ENCODE assay signal across 12 mouse cellular contexts in the genomic region with DNA sequence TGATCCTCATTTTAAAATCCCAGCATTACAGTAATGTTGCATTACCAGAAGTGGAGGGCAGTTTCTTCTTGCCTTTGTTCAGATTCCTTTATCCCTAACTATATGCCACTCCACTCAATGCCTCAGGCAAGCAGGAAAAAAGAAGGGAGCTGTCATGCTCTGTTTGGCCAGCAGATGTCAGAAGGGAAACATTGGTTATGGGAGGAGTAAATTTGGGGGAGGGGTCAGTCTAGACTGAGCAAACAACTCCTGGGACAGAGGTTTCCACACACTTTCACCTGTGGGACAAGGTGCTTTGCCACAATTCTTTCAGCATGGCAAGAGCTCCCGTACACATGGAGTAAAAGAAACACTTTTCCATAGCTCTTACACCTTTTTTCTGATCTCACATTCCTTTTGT. TPM values are rescaled to one million over a fixed set of nuclear protein-coding genes. Genes with fewer than 3 reads are reported as not detected.
DNase-seq lines count a peak whose midpoint lies in the region; ATAC-seq lines count a peak whose summit lies in the region.
"Had no signal": no experiment of that assay in that cellular context is flagged by ENCODE, and none has a peak within 500 bp of the region (broad histone marks: within the 10 kb centered on the region; RNA-seq: fewer than 3 reads in every experiment).

No protein-coding gene starts in this region.

- no peaks in the 10 kb centered on the region for H3K36me3 ChIP-seq in kidney, embryonic 14.5 days (ENCODE audit: control insufficient read depth, insufficient read depth, low read length)
- no peaks in the 10 kb centered on the region for H3K36me3 ChIP-seq in embryonic facial prominence, embryonic 11.5 days (replicated peaks; ENCODE audit: control insufficient read depth, insufficient read depth, low read depth, low read length)
- H3K36me3 ChIP-seq: embryonic facial prominence, embryonic 13.5 days; lung, embryonic 15.5 days had no signal

- WGBS in kidney, embryonic 14.5 days, result 95% methylated on average over 1 of the region's 1 CpGs
- 65% methylated on average over 1 of the region's 1 CpGs for WGBS in embryonic facial prominence, embryonic 11.5 days

- no peak overlapping the region for H3K27ac ChIP-seq in kidney, embryonic 14.5 days (ENCODE audit: low read depth, low read length)
- H3K27ac ChIP-seq in embryonic facial prominence, embryonic 11.5 days (replicated peaks; ENCODE audit: low read depth, low read length), result no peak overlapping the region
- H3K27ac ChIP-seq: embryonic facial prominence, embryonic 13.5 days; lung, embryonic 15.5 days had no signal

- no peak for ATAC-seq in kidney, embryonic 14.5 days (ENCODE audit: low FRiP score, low TSS enrichment)
- ATAC-seq in embryonic facial prominence, embryonic 11.5 days (replicated peaks; ENCODE audit: insufficient number of reproducible peaks, low FRiP score, low TSS enrichment, low read depth), result no peak
- ATAC-seq: Patski had no signal

- H3K4me1 ChIP-seq in kidney, embryonic 14.5 days (ENCODE audit: control insufficient read depth, insufficient read depth, low read length), result no peaks in the 10 kb centered on the region
- H3K4me1 ChIP-seq in embryonic facial prominence, embryonic 11.5 days (ENCODE audit: control insufficient read depth, insufficient read depth, low read length), result no peaks in the 10 kb centered on the region
- H3K4me1 ChIP-seq: embryonic facial prominence, embryonic 13.5 days; lung, embryonic 15.5 days had no signal

- no peak overlapping the region for H3K9ac ChIP-seq in kidney, embryonic 14.5 days (ENCODE audit: low read depth, low read length)
- H3K9ac ChIP-seq in embryonic facial prominence, embryonic 11.5 days (replicated peaks; ENCODE audit: low read length), result no peak overlapping the region
- H3K9ac ChIP-seq: embryonic facial prominence, embryonic 13.5 days; lung, embryonic 15.5 days had no signal

- H3K4me3 ChIP-seq in kidney, embryonic 14.5 days (ENCODE audit: low read length), result no peak overlapping the region
- H3K4me3 ChIP-seq in embryonic facial prominence, embryonic 11.5 days (ENCODE audit: low read depth, low read length), result no peak overlapping the region
- H3K4me3 ChIP-seq: embryonic facial prominence, embryonic 13.5 days; lung, embryonic 15.5 days had no signal

- H3K4me2 ChIP-seq in kidney, embryonic 14.5 days (replicated peaks; ENCODE audit: low read depth, low read length), result no peak overlapping the region
- H3K4me2 ChIP-seq in embryonic facial prominence, embryonic 11.5 days (ENCODE audit: low read depth, low read length), result no peak overlapping the region
- H3K4me2 ChIP-seq: embryonic facial prominence, embryonic 13.5 days; lung, embryonic 15.5 days had no signal

- H3K27me3 ChIP-seq in kidney, embryonic 14.5 days (ENCODE audit: control insufficient read depth, insufficient read depth, low read length), result no peaks in the 10 kb centered on the region
- H3K27me3 ChIP-seq in embryonic facial prominence, embryonic 11.5 days (ENCODE audit: control insufficient read depth, insufficient read depth, low read length), result no peaks in the 10 kb centered on the region
- H3K27me3 ChIP-seq: embryonic facial prominence, embryonic 13.5 days; lung, embryonic 15.5 days; Patski had no signal

- H3K9me3 ChIP-seq in kidney, embryonic 14.5 days (ENCODE audit: control insufficient read depth, low read length), result no peaks in the 10 kb centered on the region
- no peaks in the 10 kb centered on the region for H3K9me3 ChIP-seq in embryonic facial prominence, embryonic 11.5 days (replicated peaks; ENCODE audit: control insufficient read depth, low read length)
- H3K9me3 ChIP-seq: embryonic facial prominence, embryonic 13.5 days; lung, embryonic 15.5 days had no signal

- peak; percentile 2 for DNase-seq in kidney, adult 18-20 months
- peak; percentile 5 for DNase-seq in Muller cell, postnatal 12 days (ENCODE audit: inconsistent ontology term)
- DNase-seq in embryonic facial prominence, embryonic 11.5 days (ENCODE audit: low spot score), result peak; percentile 29
- DNase-seq in lung, postnatal 25 days (ENCODE audit: low spot score), result peak; percentile 56
- no peak for DNase-seq in right cerebral cortex, postnatal 36 days (ENCODE audit: low spot score in 2 of 2)
- no peak for DNase-seq in cerebellum, postnatal 25 days
- no peak for DNase-seq in gastrocnemius, postnatal 25 days

RNA-seq across cellular contexts. Expression of a gene that starts 16.2 kb away (rescaled TPM):
- not detected in 2 replicates for polyA plus RNA-seq in kidney, embryonic 14.5 days (2014; fragmentation: Nextera tagmentation; extraction: Ambion mirVana)
- not detected in 2 replicates for polyA plus RNA-seq in embryonic facial prominence, embryonic 11.5 days (2014; fragmentation: Nextera tagmentation; extraction: Ambion mirVana)
- total RNA-seq in gastrocnemius, postnatal 25 days (2021), result not detected
- total RNA-seq: hematopoietic stem cell, adult 5-6 weeks had no signal
- polyA plus RNA-seq: embryonic facial prominence, embryonic 13.5 days; lung, embryonic 15.5 days; Patski had no signal

RNA-seq across cellular contexts. Expression of a gene that starts 27.5 kb away (rescaled TPM):
- not detected in 2 replicates for polyA plus RNA-seq in kidney, embryonic 14.5 days (2014; fragmentation: Nextera tagmentation; extraction: Ambion mirVana)
- polyA plus RNA-seq in embryonic facial prominence, embryonic 11.5 days (2014; fragmentation: Nextera tagmentation; extraction: Ambion mirVana), result not detected in 2 replicates
- total RNA-seq in gastrocnemius, postnatal 25 days (2021), result not detected
- total RNA-seq: hematopoietic stem cell, adult 5-6 weeks had no signal
- polyA plus RNA-seq: embryonic facial prominence, embryonic 13.5 days; lung, embryonic 15.5 days; Patski had no signal

RNA-seq across cellular contexts. Expression of a gene that starts 41.0 kb away (rescaled TPM):
- not detected in 2 replicates for polyA plus RNA-seq in kidney, embryonic 14.5 days (2014; fragmentation: Nextera tagmentation; extraction: Ambion mirVana)
- polyA plus RNA-seq in embryonic facial prominence, embryonic 11.5 days (2014; fragmentation: Nextera tagmentation; extraction: Ambion mirVana), result not detected in 2 replicates
- total RNA-seq in gastrocnemius, postnatal 25 days (2021), result not detected
- total RNA-seq: hematopoietic stem cell, adult 5-6 weeks had no signal
- polyA plus RNA-seq: embryonic facial prominence, embryonic 13.5 days; lung, embryonic 15.5 days; Patski had no signal

Comparison
In these comparisons a context has a peak if more than half of its experiments do, and no peak if none do; other contexts are left out.
1. DNase-seq: peak in kidney, adult 18-20 months (single experiment), Muller cell, postnatal 12 days (single experiment), embryonic facial prominence, embryonic 11.5 days (single experiment) and lung, postnatal 25 days (single experiment); none in right cerebral cortex, postnatal 36 days (0 of 2), cerebellum, postnatal 25 days (0 of 2) and gastrocnemius, postnatal 25 days (single experiment).